ENCODE assay signal across 18 mouse cellular contexts in genomic region chr19:10288125-10289040, GRCm38 (mm10). TPM values are rescaled to one million over a fixed set of nuclear protein-coding genes. Genes with fewer than 3 reads are reported as not detected.
DNase-seq lines count a peak whose midpoint lies in the region; TF ChIP-seq lines count a peak whose summit lies in the region.
"Had no signal": no experiment of that assay in that cellular context is flagged by ENCODE, and none has a peak within 500 bp of the region (broad histone marks: within the 10 kb centered on the region; RNA-seq: fewer than 3 reads in every experiment).

No protein-coding gene starts in this region.

- H3K4me1 ChIP-seq in embryonic facial prominence, embryonic 10.5 days, result peaks cover 52% of the 10 kb centered on the region
- H3K4me1 ChIP-seq: midbrain, embryonic 15.5 days had no signal

- H3K4me3 ChIP-seq in gastrocnemius, adult 2 months, result no peak overlapping the region; the same call in 1 of the 2 replicates
- H3K4me3 ChIP-seq in embryonic facial prominence, embryonic 10.5 days, result no peak overlapping the region
- H3K4me3 ChIP-seq: heart, embryonic 13.5 days; limb, embryonic 12.5 days; liver, embryonic 13.5 days; midbrain, embryonic 15.5 days; neural tube, embryonic 15.5 days had no signal

- 88% methylated on average over 8 of the region's 8 CpGs for WGBS in embryonic facial prominence, embryonic 10.5 days

- no peaks in the 10 kb centered on the region for H3K36me3 ChIP-seq in embryonic facial prominence, embryonic 10.5 days (replicated peaks)
- H3K36me3 ChIP-seq: heart, embryonic 13.5 days; limb, embryonic 12.5 days; liver, embryonic 13.5 days; midbrain, embryonic 15.5 days; neural tube, embryonic 15.5 days had no signal

- intact Hi-C loops in gastrocnemius, adult 2 months (cut with DNase I), result no loop called here
- intact Hi-C loops in gastrocnemius, postnatal 36 days (cut with DNase I), result no loop called here

- no peak for TF ChIP-seq CTCF in gastrocnemius, adult 2 months (IDR thresholded peaks at IDR 0.05)

- H3K27ac ChIP-seq in gastrocnemius, adult 2 months, result peak overlapping the region; percentile 92
- 0 out of 2 replicates have a peak overlapping the region, but pooled peaks have one; percentile 12 for H3K27ac ChIP-seq in embryonic facial prominence, embryonic 10.5 days (replicated peaks)
- H3K27ac ChIP-seq: heart, embryonic 13.5 days; limb, embryonic 12.5 days; liver, embryonic 13.5 days; midbrain, embryonic 15.5 days; neural tube, embryonic 15.5 days had no signal

- 0 out of 2 replicates have a peak, but pooled peaks cover 6% of the 10 kb centered on the region for H3K27me3 ChIP-seq in embryonic facial prominence, embryonic 10.5 days (replicated peaks; ENCODE audit: low read depth, poor library complexity, severe bottlenecking)
- H3K27me3 ChIP-seq: liver, embryonic 13.5 days; midbrain, embryonic 15.5 days had no signal

- no peaks in the 10 kb centered on the region for H3K9me3 ChIP-seq in embryonic facial prominence, embryonic 10.5 days
- H3K9me3 ChIP-seq: heart, embryonic 13.5 days; limb, embryonic 12.5 days; liver, embryonic 13.5 days; midbrain, embryonic 15.5 days; neural tube, embryonic 15.5 days had no signal

- peak; percentile 82 for DNase-seq in gastrocnemius, adult 2 months
- DNase-seq in gastrocnemius, postnatal 36 days, result no peak
- peak; percentile 67 for DNase-seq in layer of hippocampus, adult 9-11 months
- no peak for DNase-seq in layer of hippocampus, adult 9-10 months (ENCODE audit: low spot score)
- DNase-seq in brain, adult 2 months (ENCODE audit: low read depth, low spot score), result peak; percentile 72
- no peak for DNase-seq in embryonic facial prominence, embryonic 10.5 days (ENCODE audit: low spot score)
- no peak for DNase-seq in urinary bladder, postnatal 10 days (ENCODE audit: low spot score)
- DNase-seq: adrenal gland, postnatal 36 days; cerebellum, adult 2 months; heart, adult 18-20 months; heart, postnatal 36 days; kidney, adult 11 months; liver, embryonic 13.5 days; right cerebral cortex, postnatal 14 days had no signal

RNA-seq across cellular contexts. Expression of gene Dagla, which starts 16.3 kb away (rescaled TPM):
- total RNA-seq in gastrocnemius, adult 2 months (2021), result 1 to 10 TPM; 7.2 to 8.6 TPM
- 1 to 10 TPM; 6.9 to 8.9 TPM for total RNA-seq in gastrocnemius, postnatal 36 days (2021)
- polyA plus RNA-seq in embryonic facial prominence, embryonic 10.5 days (2016; fragmentation: Nextera tagmentation; extraction: Ambion mirVana), result 2.2 and 2.4 TPM in 2 replicates

RNA-seq across cellular contexts. Expression of gene Myrf, which starts 47.8 kb away (rescaled TPM):
- not detected for total RNA-seq in gastrocnemius, adult 2 months (2021)
- total RNA-seq in gastrocnemius, postnatal 36 days (2021), result under 1 TPM in 1 of 2 experiments, not detected in 1; 0.08 TPM
- polyA plus RNA-seq in embryonic facial prominence, embryonic 10.5 days (2016; fragmentation: Nextera tagmentation; extraction: Ambion mirVana), result 4.2 TPM in 2 replicates

Comparison
In these comparisons a context has a peak if more than half of its experiments do, and no peak if none do; other contexts are left out.
1. DNase-seq: peak in gastrocnemius, adult 2 months (single experiment), layer of hippocampus, adult 9-11 months (single experiment) and brain, adult 2 months (single experiment); none in gastrocnemius, postnatal 36 days (0 of 2), layer of hippocampus, adult 9-10 months (single experiment), embryonic facial prominence, embryonic 10.5 days (single experiment) and urinary bladder, postnatal 10 days (single experiment).